Mouse (Mus musculus) heart, postnatal 0 days (tissue): ENCODE measurements around the gene Camk2d.

Experiments used
- CTCF ChIP-seq: IDR thresholded peaks from 2 replicates; pipeline ENCODE4 v1.5.1; 2016; ENCODE audit warnings: antibody characterized with exemption, control low read depth, low read depth
- EP300 ChIP-seq: IDR thresholded peaks from 2 replicates; pipeline ENCODE4 v1.6.1; 2016; ENCODE audit warnings: antibody characterized with exemption, low read depth

GRCm38 (mm10) chr3:126599335-126599734 lies 3.2 kb downstream of the Camk2d start:
- no peak for TF ChIP-seq CTCF
- TF ChIP-seq EP300: no peak
